ENCODE assay signal across 14 mouse cellular contexts in genomic region chr8:119825950-119826730, GRCm38 (mm10). TPM values are rescaled to one million over a fixed set of nuclear protein-coding genes. Genes with fewer than 3 reads are reported as not detected.
DNase-seq lines count a peak whose midpoint lies in the region; ATAC-seq and TF ChIP-seq lines count a peak whose summit lies in the region.
"Had no signal": no experiment of that assay in that cellular context is flagged by ENCODE, and none has a peak within 500 bp of the region (broad histone marks: within the 10 kb centered on the region; RNA-seq: fewer than 3 reads in every experiment).

No protein-coding gene starts in this region.

- peaks cover 27% of the 10 kb centered on the region for H3K4me1 ChIP-seq in kidney, adult 2 months (ENCODE audit: control insufficient read depth, insufficient read depth, low read length)
- peaks cover 9% of the 10 kb centered on the region for H3K4me1 ChIP-seq in testis, adult 2 months (ENCODE audit: control insufficient read depth, insufficient read depth, low read length)
- peaks cover 45% of the 10 kb centered on the region for H3K4me1 ChIP-seq in liver, embryonic 16.5 days (ENCODE audit: control insufficient read depth, low read depth, low read length)
- H3K4me1 ChIP-seq in midbrain, embryonic 13.5 days (replicated peaks) = peaks cover 54% of the 10 kb centered on the region

- H3K9ac ChIP-seq in liver, embryonic 16.5 days (ENCODE audit: low read depth, low read length) = no peak overlapping the region
- H3K9ac ChIP-seq in midbrain, embryonic 13.5 days (replicated peaks) = no peak overlapping the region
- H3K9ac ChIP-seq: embryonic facial prominence, embryonic 15.5 days; hindbrain, embryonic 15.5 days; limb, embryonic 13.5 days had no signal

- no peaks in the 10 kb centered on the region for H3K27me3 ChIP-seq in kidney, adult 2 months (replicated peaks; ENCODE audit: control insufficient read depth, insufficient read depth, low read length)
- H3K27me3 ChIP-seq in testis, adult 2 months (ENCODE audit: control insufficient read depth, insufficient read depth, low read length) = no peaks in the 10 kb centered on the region
- H3K27me3 ChIP-seq in liver, embryonic 16.5 days (ENCODE audit: control insufficient read depth, insufficient read depth, low read depth, low read length) = no peaks in the 10 kb centered on the region
- H3K27me3 ChIP-seq in midbrain, embryonic 13.5 days = no peaks in the 10 kb centered on the region
- H3K27me3 ChIP-seq: embryonic facial prominence, embryonic 15.5 days; hindbrain, embryonic 15.5 days; limb, embryonic 13.5 days had no signal

- TF ChIP-seq POLR2A in kidney, adult 2 months (IDR thresholded peaks at IDR 0.05; ENCODE audit: low read depth, low read length) = no peak
- no peak for TF ChIP-seq POLR2A in testis, adult 2 months (IDR thresholded peaks at IDR 0.05; ENCODE audit: control insufficient read depth, low read depth, low read length)

- no peak overlapping the region for H3K4me3 ChIP-seq in kidney, adult 2 months (ENCODE audit: insufficient read depth, low read depth, low read length)
- H3K4me3 ChIP-seq in testis, adult 2 months (ENCODE audit: control insufficient read depth, low read depth, low read length) = peak overlapping the region; percentile 55
- H3K4me3 ChIP-seq in liver, embryonic 16.5 days (ENCODE audit: low read depth, low read length) = no peak overlapping the region
- no peak overlapping the region for H3K4me3 ChIP-seq in left cerebral cortex, adult 2 months
- no peak overlapping the region for H3K4me3 ChIP-seq in midbrain, embryonic 13.5 days (replicated peaks)
- H3K4me3 ChIP-seq: embryonic facial prominence, embryonic 15.5 days; hindbrain, embryonic 15.5 days; limb, embryonic 13.5 days; myocyte had no signal

- no peaks in the 10 kb centered on the region for H3K9me3 ChIP-seq in liver, embryonic 16.5 days (replicated peaks; ENCODE audit: control insufficient read depth, low read length)
- H3K9me3 ChIP-seq in midbrain, embryonic 13.5 days = no peaks in the 10 kb centered on the region
- H3K9me3 ChIP-seq: embryonic facial prominence, embryonic 15.5 days; hindbrain, embryonic 15.5 days; limb, embryonic 13.5 days had no signal

- 0 out of 2 replicates have a peak overlapping the region, but pooled peaks have one; percentile 0 for H3K4me2 ChIP-seq in liver, embryonic 16.5 days (ENCODE audit: low read depth, low read length)
- H3K4me2 ChIP-seq in midbrain, embryonic 13.5 days (replicated peaks) = no peak overlapping the region
- H3K4me2 ChIP-seq: embryonic facial prominence, embryonic 15.5 days; hindbrain, embryonic 15.5 days; limb, embryonic 13.5 days had no signal

- intact Hi-C loops in left cerebral cortex, adult 2 months (cut with DNase I) = no loop called here

- no peak for ATAC-seq in liver, embryonic 16.5 days (ENCODE audit: low read depth)
- no peak for ATAC-seq in midbrain, embryonic 13.5 days

- DNase-seq in kidney, adult 2 months = peak; percentile 42
- no peak for DNase-seq in kidney, postnatal 14 days
- no peak for DNase-seq in testis, postnatal 14 days (ENCODE audit: low spot score)
- DNase-seq in cerebellum, adult 9-11 months = no peak
- no peak for DNase-seq in left cerebral cortex, adult 2 months (ENCODE audit: extremely low spot score in 1 of 2, low spot score in 2 of 2)
- DNase-seq: cerebellum, adult 18-20 months; thymus, postnatal 14 days had no signal

- H3K27ac ChIP-seq in kidney, adult 2 months (ENCODE audit: insufficient read depth, low read depth, low read length) = peak overlapping the region; percentile 20; the same call in 1 of the 2 replicates
- no peak overlapping the region for H3K27ac ChIP-seq in testis, adult 2 months (ENCODE audit: control insufficient read depth, insufficient read depth, low read depth, low read length)
- peak overlapping the region; percentile 59; the same call in 1 of the 2 replicates for H3K27ac ChIP-seq in liver, embryonic 16.5 days (ENCODE audit: low read length)
- H3K27ac ChIP-seq in left cerebral cortex, adult 2 months = no peak overlapping the region; the same call in 1 of the 2 replicates
- H3K27ac ChIP-seq in midbrain, embryonic 13.5 days = no peak overlapping the region
- H3K27ac ChIP-seq: embryonic facial prominence, embryonic 15.5 days; hindbrain, embryonic 15.5 days; limb, embryonic 13.5 days had no signal

- TF ChIP-seq CTCF in kidney, adult 2 months (conservative IDR thresholded peaks at IDR 0.05; ENCODE audit: insufficient read depth, insufficient read length, low read depth, low read length) = no peak
- no peak for TF ChIP-seq CTCF in testis, adult 2 months (IDR thresholded peaks at IDR 0.05; ENCODE audit: control insufficient read depth, insufficient read depth, insufficient replicate concordance, low read depth, low read length)
- no peak for TF ChIP-seq CTCF in left cerebral cortex, adult 2 months (IDR thresholded peaks at IDR 0.05)

- 76% methylated on average over 19 of the region's 19 CpGs for WGBS in kidney, adult 2 months
- 26% methylated on average over 19 of the region's 19 CpGs for WGBS in liver, embryonic 16.5 days (ENCODE audit: insufficient replicate concordance)
- WGBS in midbrain, embryonic 13.5 days = 89% methylated on average over 19 of the region's 19 CpGs

- no peaks in the 10 kb centered on the region for H3K36me3 ChIP-seq in kidney, adult 2 months (ENCODE audit: control insufficient read depth, insufficient read depth, low read length)
- H3K36me3 ChIP-seq in testis, adult 2 months (ENCODE audit: control insufficient read depth, insufficient read depth, low read length) = no peaks in the 10 kb centered on the region
- no peaks in the 10 kb centered on the region; the same call in 1 of the 2 replicates for H3K36me3 ChIP-seq in liver, embryonic 16.5 days (ENCODE audit: control insufficient read depth, insufficient read depth)
- H3K36me3 ChIP-seq in midbrain, embryonic 13.5 days = peaks cover 15% of the 10 kb centered on the region

RNA-seq across cellular contexts. Expression of gene Cotl1, which starts 14.2 kb away (rescaled TPM):
- polyA plus RNA-seq in kidney, adult 2 months (2012; rRNA removed) = 427 and 463 TPM in 2 replicates
- 20.0 and 25.4 TPM in 2 replicates for polyA plus RNA-seq in testis, adult 2 months (2012; rRNA removed)
- polyA plus RNA-seq in liver, embryonic 16.5 days (2015; fragmentation: Nextera tagmentation; extraction: Ambion mirVana) = 29.9 and 38.1 TPM in 2 replicates
- 10 to 100 TPM; 60.1 to 61.4 TPM for total RNA-seq in left cerebral cortex, adult 2 months (2021)
- 79.8 and 105 TPM in 2 replicates for polyA plus RNA-seq in midbrain, embryonic 13.5 days (2015; fragmentation: Nextera tagmentation; extraction: Ambion mirVana)

RNA-seq across cellular contexts. Expression of gene Klhl36, which starts 35.9 kb away (rescaled TPM):
- 37.7 and 52.4 TPM in 2 replicates for polyA plus RNA-seq in kidney, adult 2 months (2012; rRNA removed)
- 16.3 and 16.9 TPM in 2 replicates for polyA plus RNA-seq in testis, adult 2 months (2012; rRNA removed)
- polyA plus RNA-seq in liver, embryonic 16.5 days (2015; fragmentation: Nextera tagmentation; extraction: Ambion mirVana) = 4.3 and 4.4 TPM in 2 replicates
- 1 to 10 TPM; 7.2 to 8.9 TPM for total RNA-seq in left cerebral cortex, adult 2 months (2021)
- polyA plus RNA-seq in midbrain, embryonic 13.5 days (2015; fragmentation: Nextera tagmentation; extraction: Ambion mirVana) = 12.7 and 13.0 TPM in 2 replicates

RNA-seq across cellular contexts. Expression of gene Tldc1, which starts 47.9 kb away (rescaled TPM):
- 11.6 and 12.6 TPM in 2 replicates for polyA plus RNA-seq in kidney, adult 2 months (2012; rRNA removed)
- polyA plus RNA-seq in testis, adult 2 months (2012; rRNA removed) = 6.4 and 6.8 TPM in 2 replicates
- 4.1 and 4.7 TPM in 2 replicates for polyA plus RNA-seq in liver, embryonic 16.5 days (2015; fragmentation: Nextera tagmentation; extraction: Ambion mirVana)
- 10 to 100 TPM; 13.6 to 13.7 TPM for total RNA-seq in left cerebral cortex, adult 2 months (2021)
- polyA plus RNA-seq in midbrain, embryonic 13.5 days (2015; fragmentation: Nextera tagmentation; extraction: Ambion mirVana) = 10.9 and 11.0 TPM in 2 replicates

Comparison
In these comparisons a context has a peak if more than half of its experiments do, and no peak if none do; other contexts are left out.
1. H3K27ac ChIP-seq: peak in kidney, adult 2 months (single experiment) and liver, embryonic 16.5 days (single experiment); none in testis, adult 2 months (single experiment), left cerebral cortex, adult 2 months (single experiment) and midbrain, embryonic 13.5 days (single experiment).